Mouse (Mus musculus) forebrain, postnatal 0 days (tissue): ENCODE results near the gene Ntrk1. TPM values are rescaled to one million over a fixed set of nuclear protein-coding genes. Genes with fewer than 3 reads are reported as not detected.
A peak's percentile ranks its signal among the peaks of the same experiment; 100 is the strongest.

Source experiments
- ATAC-seq: fragments of 200-750 bp; cut with Nextera tagmentation; 2 replicates; pipeline ENCODE4 v1.8.0; 2017; ENCODE audit warnings: mild to moderate bottlenecking, moderate library complexity
- DNase-seq: peaks from one replicate; pipeline ENCODE4 v3.0.0-alpha.2; 2015
- H3K27ac ChIP-seq: fragments of 300-500 bp; sonication (generic); 2 replicates; pipeline ENCODE4 v1.5.1; 2014; ENCODE audit warnings: low read depth, mild to moderate bottlenecking, antibody characterized with exemption, low read length, moderate library complexity, mixed read lengths
- H3K27me3 ChIP-seq: fragments of 300-500 bp; sonication (generic); 2 replicates; pipeline ENCODE4 v1.6.1; 2014; ENCODE audit warnings: mild to moderate bottlenecking, low read length, mixed read lengths; ENCODE audit not compliant: insufficient read depth
- H3K36me3 ChIP-seq: fragments of 300-500 bp; sonication (generic); 2 replicates; pipeline ENCODE4 v1.6.1; 2014; ENCODE audit warnings: mild to moderate bottlenecking, moderate library complexity; ENCODE audit not compliant: insufficient read depth
- H3K4me1 ChIP-seq: fragments of 300-500 bp; sonication (generic); 2 replicates; pipeline ENCODE4 v1.6.1; 2014; ENCODE audit warnings: antibody characterized with exemption; ENCODE audit not compliant: insufficient read depth
- H3K4me2 ChIP-seq: fragments of 300-500 bp; sonication (generic); 2 replicates; pipeline ENCODE4 v1.6.1; 2014; ENCODE audit warnings: low read depth, mild to moderate bottlenecking, moderate library complexity
- H3K4me3 ChIP-seq: fragments of 300-500 bp; sonication (generic); 2 replicates; pipeline ENCODE4 v1.5.1; 2014; ENCODE audit warnings: low read depth, low read length, mixed read lengths
- H3K9ac ChIP-seq: fragments of 300-500 bp; sonication (generic); 2 replicates; pipeline ENCODE4 v1.6.1; 2014; ENCODE audit warnings: mild to moderate bottlenecking
- H3K9me3 ChIP-seq: fragments of 300-500 bp; sonication (generic); 2 replicates; pipeline ENCODE4 v1.6.1; 2016; ENCODE audit warnings: low read length
- CTCF ChIP-seq: sonication (generic); IDR thresholded peaks from 2 replicates; pipeline ENCODE4 v1.5.1; 2016; ENCODE audit warnings: antibody characterized with exemption, control low read depth, low read depth
- WGBS: fragments of 180-500 bp; shearing (Covaris S2); extraction: QIAGEN DNeasy Blood & Tissue Kit; methylation state at CpG from one replicate; pipeline ENCODE4 v1.1.7; 2014; 5-methylcytosine and 5-hydroxymethylcytosine counted together
- polyA plus RNA-seq: library from polyadenylated mRNA; unstranded; fragments of >200 nt; fragmentation: Nextera tagmentation; extraction: Ambion mirVana; gene quantifications from 2 replicates; pipeline ENCODE4 v1.2.1, GENCODE M21; 2015
- total RNA-seq: library from RNA; depleted of rRNA; stranded (reverse); fragments of >200 nt; gene quantifications from 2 replicates; pipeline ENCODE4 v1.2.3, GENCODE M21; 2014

The Ntrk1 gene
- total and polyA plus RNA-seq, 2 experiments from 2014 or later, result 2.2 to 2.9 TPM

GRCm38 (mm10) chr3:87755964-87756363 lies 39.0 kb downstream of the Ntrk1 start:
- Histone ChIP-seq H3K27ac (no peak overlapping the region), H3K27me3 (no peaks in the 10 kb centered on the region; the same call in 1 of the 2 replicates), H3K4me3 (peak overlapping the region; percentile 32), H3K9ac (peak overlapping the region; percentile 35), H3K4me1 (0 out of 2 replicates have a peak, but pooled peaks cover 6% of the 10 kb centered on the region), H3K4me2 (peak overlapping the region; percentile 58), H3K9me3 (no peaks in the 10 kb centered on the region), H3K36me3 (no peaks in the 10 kb centered on the region)
- 5% methylated on average over 24 of the region's 24 CpGs for WGBS
- DNase-seq (peak; percentile 87), ATAC-seq (peak; percentile 98)
- peak; percentile 99 for TF ChIP-seq CTCF

DNA sequence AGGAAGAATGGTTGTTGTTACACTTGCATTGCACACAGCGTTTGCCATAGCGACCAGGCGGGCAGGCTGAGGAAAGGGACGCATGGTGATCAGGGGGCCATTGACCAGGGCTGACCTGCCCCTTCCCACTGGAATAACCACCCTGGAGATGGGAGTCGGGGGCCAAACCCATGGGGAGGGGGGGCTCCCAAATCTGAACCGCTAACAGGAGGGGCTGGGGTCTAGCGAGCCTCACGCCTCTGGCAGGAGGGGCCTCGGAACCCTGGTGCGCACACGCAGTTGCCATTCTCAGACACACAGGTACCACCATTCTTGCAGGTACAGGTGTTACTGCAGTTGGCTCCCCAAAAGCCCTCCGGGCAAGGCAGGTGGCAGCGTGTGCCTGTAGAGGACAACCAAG lies 41.1 kb downstream of the Ntrk1 start:
- Histone ChIP-seq H3K27ac (no peak overlapping the region), H3K9me3 (no peaks in the 10 kb centered on the region), H3K4me1 (0 out of 2 replicates have a peak, but pooled peaks cover 6% of the 10 kb centered on the region), H3K36me3 (no peaks in the 10 kb centered on the region), H3K4me2 (no peak overlapping the region), H3K9ac (no peak overlapping the region), H3K4me3 (no peak overlapping the region), H3K27me3 (no peaks in the 10 kb centered on the region; the same call in 1 of the 2 replicates)
- no peak for DNase-seq
- ATAC-seq, result no peak
- no peak for TF ChIP-seq CTCF
- WGBS, result 85% methylated on average over 13 of the region's 13 CpGs

GRCm38 (mm10) chr3:87752567-87752966 lies 42.4 kb downstream of the Ntrk1 start:
- H3K9me3 ChIP-seq, result no peaks in the 10 kb centered on the region
- no peak overlapping the region for H3K9ac ChIP-seq
- ATAC-seq, result no peak
- H3K4me1 ChIP-seq, result 0 out of 2 replicates have a peak, but pooled peaks cover 6% of the 10 kb centered on the region
- H3K4me3 ChIP-seq, result no peak overlapping the region
- H3K27me3 ChIP-seq, result no peaks in the 10 kb centered on the region; the same call in 1 of the 2 replicates
- H3K36me3 ChIP-seq, result no peaks in the 10 kb centered on the region
- no peak overlapping the region for H3K4me2 ChIP-seq
- TF ChIP-seq CTCF, result no peak
- WGBS, result 87% methylated on average over 3 of the region's 3 CpGs
- DNase-seq, result no peak
- H3K27ac ChIP-seq, result no peak overlapping the region

GRCm38 (mm10) chr3:87749977-87750376 lies 45.0 kb downstream of the Ntrk1 start:
- no peaks in the 10 kb centered on the region for H3K9me3 ChIP-seq
- ATAC-seq, result no peak
- no peaks in the 10 kb centered on the region for H3K4me1 ChIP-seq
- DNase-seq, result no peak
- TF ChIP-seq CTCF, result no peak
- 90% methylated on average over 12 of the region's 12 CpGs for WGBS
- H3K27me3 ChIP-seq, result no peaks in the 10 kb centered on the region
- H3K4me2 ChIP-seq, result no peak overlapping the region
- no peaks in the 10 kb centered on the region for H3K36me3 ChIP-seq
- no peak overlapping the region for H3K9ac ChIP-seq
- no peak overlapping the region for H3K27ac ChIP-seq
- no peak overlapping the region for H3K4me3 ChIP-seq

DNA sequence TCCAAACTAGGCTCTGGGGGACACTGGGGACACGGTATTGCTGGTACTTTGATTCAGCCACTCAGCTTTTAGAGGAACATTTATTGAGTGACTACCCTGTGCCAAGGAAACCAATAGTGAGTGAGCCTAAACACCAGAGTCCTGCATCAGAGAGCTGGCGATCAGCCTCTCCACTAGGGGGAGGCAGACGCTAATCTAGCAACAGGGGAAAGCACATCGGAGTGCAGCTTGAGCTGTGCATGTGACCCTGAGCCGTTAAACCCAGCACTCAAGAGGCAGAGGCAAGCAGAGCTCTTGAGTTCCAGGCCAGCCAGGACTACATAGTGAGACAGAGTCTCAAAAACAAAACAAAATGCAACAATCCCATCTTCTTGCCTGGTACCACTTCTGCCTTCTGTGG lies 45.9 kb downstream of the Ntrk1 start:
- ATAC-seq, result no peak
- Histone ChIP-seq H3K4me3 (no peak overlapping the region), H3K4me1 (no peaks in the 10 kb centered on the region), H3K36me3 (no peaks in the 10 kb centered on the region), H3K4me2 (no peak overlapping the region), H3K27me3 (no peaks in the 10 kb centered on the region), H3K27ac (no peak overlapping the region), H3K9ac (no peak overlapping the region), H3K9me3 (no peaks in the 10 kb centered on the region)
- TF ChIP-seq CTCF, result peak; percentile 56
- DNase-seq, result no peak
- WGBS, result 13% methylated on average over 5 of the region's 5 CpGs

DNA sequence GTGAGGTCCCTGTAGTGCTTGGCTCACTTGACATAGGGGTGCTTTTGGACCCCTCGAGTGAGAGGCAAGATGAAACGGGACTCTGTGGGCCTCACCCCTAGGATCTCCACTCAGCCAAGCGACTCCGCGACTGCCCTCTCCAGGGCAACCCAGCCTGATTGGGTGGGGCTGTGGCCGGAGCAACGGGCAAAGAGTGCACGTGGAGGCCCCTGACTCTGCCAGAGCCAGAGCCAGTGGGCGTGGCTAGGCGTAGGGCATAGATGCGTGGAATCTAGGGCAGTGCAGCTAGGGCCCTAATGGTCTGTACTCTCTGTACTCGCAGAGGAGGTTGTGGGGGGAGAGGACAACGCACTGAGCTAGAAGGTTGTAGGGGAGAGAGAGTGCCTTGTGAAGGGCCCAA lies 46.5 kb downstream of the Ntrk1 start, which contains the start of gene Lrrc71:
Gene Lrrc71 (minus strand): TSS at position 195 of the 400 bp plus-strand sequence.
- no peak for TF ChIP-seq CTCF
- Histone ChIP-seq H3K27ac (no peak within 1 kb of the TSS), H3K9ac (no peak within 1 kb of the TSS), H3K36me3 (no peaks in the 10 kb centered on the region), H3K27me3 (no peaks in the 10 kb centered on the region), H3K9me3 (no peaks in the 10 kb centered on the region), H3K4me1 (no peaks in the 10 kb centered on the region), H3K4me3 (no peak within 1 kb of the TSS), H3K4me2 (no peak within 1 kb of the TSS)
- DNase-seq (no peak), ATAC-seq (peak; percentile 25)
- WGBS, result 51% methylated on average over 13 of the region's 13 CpGs

DNA sequence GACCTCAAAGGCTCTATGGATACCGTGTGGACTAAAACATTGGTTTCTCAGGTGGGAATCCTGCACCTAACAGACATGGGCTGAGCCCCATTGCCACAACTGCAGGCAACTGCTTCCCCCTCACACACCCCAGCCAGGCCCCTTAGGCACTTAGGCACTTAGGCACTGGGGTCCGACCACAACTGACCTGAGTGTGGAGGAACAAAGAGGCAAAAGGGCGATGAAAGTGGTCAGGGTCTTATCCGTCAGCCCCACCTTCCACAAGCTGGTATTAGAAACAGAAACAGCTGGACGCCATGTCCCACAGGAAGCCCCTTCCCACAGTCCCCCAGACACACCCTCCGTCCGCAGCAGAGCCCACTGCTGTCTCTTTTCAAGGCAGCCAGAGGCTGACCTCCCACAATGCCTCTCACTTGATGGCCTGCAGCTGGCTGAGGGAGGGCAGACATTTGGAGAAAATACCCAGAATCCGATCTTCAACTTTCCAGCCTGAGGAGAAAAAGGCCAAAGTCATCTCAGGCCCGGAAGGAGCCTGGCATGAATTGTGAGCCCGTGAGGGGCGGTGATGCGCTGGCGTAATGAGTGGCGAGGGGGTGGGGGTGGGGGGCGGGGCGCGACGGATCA lies 49.8 kb downstream of the Ntrk1 start:
- no peak for DNase-seq
- Histone ChIP-seq H3K36me3 (0 out of 2 replicates have a peak, but pooled peaks cover 6% of the 10 kb centered on the region), H3K9ac (no peak overlapping the region), H3K4me1 (no peaks in the 10 kb centered on the region), H3K4me2 (peak overlapping the region; percentile 15), H3K9me3 (no peaks in the 10 kb centered on the region), H3K27me3 (no peaks in the 10 kb centered on the region), H3K4me3 (no peak overlapping the region), H3K27ac (no peak overlapping the region)
- 38% methylated on average over 18 of the region's 18 CpGs for WGBS
- no peak for ATAC-seq
- TF ChIP-seq CTCF, result no peak
